Mouse (Mus musculus) liver, embryonic 16.5 days (tissue): Measurements from ENCODE around the gene Olfr427. TPM values are rescaled to one million over a fixed set of nuclear protein-coding genes. Genes with fewer than 3 reads are reported as not detected.
A peak's percentile ranks its signal among the peaks of the same experiment; 100 is the strongest.
"Not testable (repeated sequence)": the region's sequence is repeated elsewhere in the genome, so short reads cannot be mapped to it uniquely, and the experiment has no call there.

Experiments
- ATAC-seq: fragments of 200-750 bp; cut with Nextera tagmentation; 2 replicates; pipeline ENCODE4 v1.8.0; 2017; ENCODE audit warnings: low read depth, mild to moderate bottlenecking, moderate number of reproducible peaks, moderate library complexity
- H3K27ac ChIP-seq: fragments of 300-500 bp; sonication (generic); 2 replicates; pipeline ENCODE4 v1.5.1; 2014; ENCODE audit warnings: mild to moderate bottlenecking, low read length
- H3K27me3 ChIP-seq: fragments of 300-500 bp; sonication (generic); 2 replicates; pipeline ENCODE4 v1.6.1; 2014; ENCODE audit warnings: low read depth, low read length, mixed read lengths; ENCODE audit not compliant: control insufficient read depth, insufficient read depth
- H3K36me3 ChIP-seq: fragments of 300-500 bp; sonication (generic); 2 replicates; pipeline ENCODE4 v1.6.1; 2014; ENCODE audit warnings: mild to moderate bottlenecking; ENCODE audit not compliant: control insufficient read depth, insufficient read depth
- H3K4me1 ChIP-seq: fragments of 300-500 bp; sonication (generic); 2 replicates; pipeline ENCODE4 v1.6.1; 2014; ENCODE audit warnings: low read depth, low read length, mixed read lengths; ENCODE audit not compliant: control insufficient read depth
- H3K4me2 ChIP-seq: fragments of 300-500 bp; sonication (generic); 2 replicates; pipeline ENCODE4 v1.6.1; 2014; ENCODE audit warnings: low read depth, low read length, mixed read lengths
- H3K4me3 ChIP-seq: fragments of 300-500 bp; sonication (generic); 2 replicates; pipeline ENCODE4 v1.5.1; 2014; ENCODE audit warnings: low read depth, mild to moderate bottlenecking, low read length
- H3K9ac ChIP-seq: fragments of 300-500 bp; sonication (generic); 2 replicates; pipeline ENCODE4 v1.6.1; 2014; ENCODE audit warnings: low read depth, low read length
- H3K9me3 ChIP-seq: fragments of 300-500 bp; sonication (generic); replicated peaks from 2 replicates; pipeline ENCODE4 v1.6.1; 2016; ENCODE audit warnings: low read length; ENCODE audit not compliant: control insufficient read depth
- WGBS: fragments of 180-500 bp; shearing (Covaris S2); extraction: QIAGEN DNeasy Blood & Tissue Kit; methylation state at CpG from one replicate; pipeline ENCODE4 v1.1.7; 2014; ENCODE audit not compliant: insufficient replicate concordance; 5-methylcytosine and 5-hydroxymethylcytosine counted together
- polyA plus RNA-seq: library from polyadenylated mRNA; unstranded; fragments of >200 nt; fragmentation: Nextera tagmentation; extraction: Ambion mirVana; gene quantifications from 2 replicates; pipeline ENCODE4 v1.2.1, GENCODE M21; 2015

Gene Olfr427
- not detected in 2 replicates for polyA plus RNA-seq

DNA sequence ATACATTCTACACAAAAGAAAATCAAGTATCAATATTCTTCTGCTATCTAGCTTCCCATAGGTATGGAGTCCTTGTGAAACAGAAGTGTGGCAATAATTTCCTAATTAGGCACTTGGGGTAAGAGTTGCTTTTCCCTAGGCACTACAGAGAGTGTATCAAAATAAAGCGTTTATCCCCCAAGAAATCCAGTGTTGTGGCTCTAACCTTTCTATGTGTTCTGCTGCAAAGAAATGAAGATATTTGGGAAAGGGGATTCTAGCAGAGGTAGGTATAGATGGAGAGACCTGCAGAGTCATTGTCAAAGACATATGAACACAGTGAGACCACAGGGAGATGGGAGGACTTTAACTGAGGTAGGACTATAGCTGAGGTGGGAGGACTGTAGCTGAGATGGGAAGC is at the start of gene Olfr427:
TSS of gene Olfr427 (plus strand) at position 301 of the 400 bp plus-strand sequence.
- no peaks in the 10 kb centered on the region for H3K9me3 ChIP-seq
- H3K27ac ChIP-seq, result no peak within 1 kb of the TSS
- WGBS, result 67% methylated on average over 1 of the region's 1 CpGs
- H3K9ac ChIP-seq, result no peak within 1 kb of the TSS
- H3K4me1 ChIP-seq, result no peaks in the 10 kb centered on the region
- no peaks in the 10 kb centered on the region for H3K36me3 ChIP-seq
- H3K4me2 ChIP-seq, result no peak within 1 kb of the TSS
- H3K4me3 ChIP-seq, result no peak within 1 kb of the TSS
- ATAC-seq, result no peak
- H3K27me3 ChIP-seq, result no peaks in the 10 kb centered on the region

DNA sequence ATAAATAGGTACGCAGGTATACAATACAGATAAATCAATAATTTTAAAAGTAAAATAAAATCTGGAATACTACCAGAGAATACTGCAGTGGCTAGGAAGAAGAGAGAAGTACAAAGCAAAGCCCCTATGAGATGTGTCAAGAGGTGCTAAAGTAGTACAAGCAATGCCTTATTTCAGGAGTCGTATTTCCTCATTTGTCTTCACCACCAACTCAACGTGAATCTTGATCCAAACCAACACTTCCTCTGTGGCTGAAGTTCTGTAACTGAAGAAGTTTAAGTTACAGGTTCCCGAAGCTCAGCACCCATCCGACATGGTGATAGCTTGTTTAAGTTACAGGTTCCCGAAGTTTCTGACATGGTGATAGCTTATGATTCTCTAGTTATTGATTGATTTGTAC is 48.5 kb upstream of the Olfr427 start:
- H3K4me1 ChIP-seq, H3K27me3 ChIP-seq, H3K4me3 ChIP-seq, ATAC-seq, H3K9ac ChIP-seq, H3K27ac ChIP-seq, H3K4me2 ChIP-seq, H3K36me3 ChIP-seq, H3K9me3 ChIP-seq: not testable (repeated sequence)
- WGBS, result 34% methylated on average over 6 of the region's 6 CpGs

DNA sequence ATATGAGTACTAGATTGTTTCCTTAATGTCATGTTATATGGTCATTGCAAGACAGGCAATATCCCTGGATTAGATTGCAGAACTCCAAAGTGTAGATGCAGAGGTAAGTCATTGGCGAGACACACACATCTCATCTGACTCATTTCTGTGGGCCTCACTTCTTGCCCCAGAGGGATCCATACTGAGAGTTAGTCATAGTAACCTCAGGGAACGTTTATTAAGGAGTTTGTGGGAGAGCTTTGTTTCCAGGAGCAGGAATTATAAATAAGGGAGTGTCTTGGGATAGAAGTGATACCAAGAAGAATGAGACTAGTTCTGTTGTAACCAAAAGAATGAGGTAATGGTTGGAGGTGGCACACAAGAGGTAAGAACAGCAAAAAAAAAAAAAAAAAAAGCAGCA is 47.8 kb upstream of the Olfr427 start, which contains the start of gene Olfr432:
TSS of gene Olfr432 (plus strand) at position 313 of the 400 bp plus-strand sequence.
- no peak within 1 kb of the TSS for H3K9ac ChIP-seq
- H3K27ac ChIP-seq, result no peak within 1 kb of the TSS
- H3K4me1 ChIP-seq, result no peaks in the 10 kb centered on the region
- 28% methylated on average over 2 of the region's 2 CpGs for WGBS
- no peaks in the 10 kb centered on the region for H3K27me3 ChIP-seq
- no peak within 1 kb of the TSS for H3K4me3 ChIP-seq
- no peaks in the 10 kb centered on the region for H3K9me3 ChIP-seq
- H3K4me2 ChIP-seq, result no peak within 1 kb of the TSS
- no peaks in the 10 kb centered on the region for H3K36me3 ChIP-seq
- no peak for ATAC-seq

DNA sequence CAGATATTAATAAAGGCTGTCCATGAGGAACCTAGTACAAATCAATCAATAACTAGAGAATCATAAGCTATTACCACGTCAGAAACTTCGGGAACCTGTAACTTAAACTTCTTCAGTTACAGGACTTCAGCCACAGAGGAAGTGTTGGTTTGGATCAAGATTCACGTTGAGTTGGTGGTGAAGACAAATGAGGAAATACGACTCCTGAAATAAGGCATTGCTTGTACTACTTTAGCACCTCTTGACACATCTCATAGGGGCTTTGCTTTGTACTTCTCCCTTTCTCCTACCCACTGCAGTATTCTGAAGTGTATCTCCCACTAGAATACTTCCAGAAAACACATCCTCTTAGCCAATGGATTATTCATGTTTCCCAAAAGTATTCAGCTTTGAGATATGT is 47.3 kb upstream of the Olfr427 start:
- H3K4me1 ChIP-seq, H3K9me3 ChIP-seq: not testable (repeated sequence)

DNA sequence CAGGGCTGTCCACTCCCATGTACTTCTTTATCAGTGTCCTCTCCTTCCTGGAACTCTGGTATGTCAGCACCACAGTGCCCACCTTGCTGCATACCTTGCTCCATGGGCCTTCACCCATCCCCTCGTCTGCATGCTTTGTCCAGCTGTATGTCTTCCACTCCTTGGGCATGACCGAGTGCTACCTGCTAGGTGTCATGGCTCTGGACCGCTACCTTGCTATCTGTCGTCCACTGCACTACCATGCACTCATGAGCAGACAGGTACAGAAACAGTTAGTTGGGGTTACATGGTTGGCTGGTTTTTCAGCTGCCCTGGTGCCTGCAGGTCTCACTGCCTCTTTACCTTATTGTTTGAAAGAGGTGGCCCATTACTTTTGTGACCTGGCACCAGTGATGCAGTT is 46.2 kb upstream of the Olfr427 start:
- no peak overlapping the region for H3K9ac ChIP-seq
- no peak for ATAC-seq
- no peak overlapping the region for H3K4me3 ChIP-seq
- H3K4me1 ChIP-seq, result no peaks in the 10 kb centered on the region
- no peak overlapping the region for H3K4me2 ChIP-seq
- H3K36me3 ChIP-seq, result no peaks in the 10 kb centered on the region
- H3K27me3 ChIP-seq, result no peaks in the 10 kb centered on the region
- no peak overlapping the region for H3K27ac ChIP-seq
- WGBS, result 63% methylated on average over 4 of the region's 4 CpGs
- H3K9me3 ChIP-seq, result no peaks in the 10 kb centered on the region

More for the DNA sequence above, 47.3 kb upstream of the Olfr427 start:
- 15% methylated on average over 4 of the region's 4 CpGs for WGBS
- not testable (repeated sequence) for ATAC-seq, H3K36me3 ChIP-seq, H3K27me3 ChIP-seq, H3K4me2 ChIP-seq, H3K4me3 ChIP-seq, H3K9ac ChIP-seq, H3K27ac ChIP-seq

DNA sequence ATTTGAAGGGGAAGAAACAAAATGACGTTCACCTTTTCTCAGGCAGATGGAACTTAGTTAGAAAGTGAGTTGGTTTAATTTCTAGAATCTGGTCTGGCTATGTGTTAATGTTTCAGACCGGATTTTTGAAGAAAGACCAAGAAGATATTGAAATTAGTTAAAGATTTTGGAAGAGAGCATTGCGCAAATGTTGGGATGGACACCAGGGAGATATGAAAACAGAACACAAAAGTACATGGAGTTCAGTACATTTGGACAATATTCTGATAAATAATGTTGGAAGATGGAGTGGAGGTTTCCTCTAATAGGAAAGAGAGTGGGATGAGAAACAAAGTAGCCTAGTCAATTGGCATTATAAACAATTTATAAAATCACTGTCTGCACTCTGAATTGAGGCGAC is 45.2 kb upstream of the Olfr427 start:
- no peaks in the 10 kb centered on the region for H3K9me3 ChIP-seq
- H3K27ac ChIP-seq, result no peak overlapping the region
- H3K36me3 ChIP-seq, result no peaks in the 10 kb centered on the region
- no peak overlapping the region for H3K4me3 ChIP-seq
- no peak for ATAC-seq
- no peaks in the 10 kb centered on the region for H3K4me1 ChIP-seq
- WGBS, result 60% methylated on average over 4 of the region's 4 CpGs
- H3K27me3 ChIP-seq, result no peaks in the 10 kb centered on the region
- H3K9ac ChIP-seq, result no peak overlapping the region
- no peak overlapping the region for H3K4me2 ChIP-seq

DNA sequence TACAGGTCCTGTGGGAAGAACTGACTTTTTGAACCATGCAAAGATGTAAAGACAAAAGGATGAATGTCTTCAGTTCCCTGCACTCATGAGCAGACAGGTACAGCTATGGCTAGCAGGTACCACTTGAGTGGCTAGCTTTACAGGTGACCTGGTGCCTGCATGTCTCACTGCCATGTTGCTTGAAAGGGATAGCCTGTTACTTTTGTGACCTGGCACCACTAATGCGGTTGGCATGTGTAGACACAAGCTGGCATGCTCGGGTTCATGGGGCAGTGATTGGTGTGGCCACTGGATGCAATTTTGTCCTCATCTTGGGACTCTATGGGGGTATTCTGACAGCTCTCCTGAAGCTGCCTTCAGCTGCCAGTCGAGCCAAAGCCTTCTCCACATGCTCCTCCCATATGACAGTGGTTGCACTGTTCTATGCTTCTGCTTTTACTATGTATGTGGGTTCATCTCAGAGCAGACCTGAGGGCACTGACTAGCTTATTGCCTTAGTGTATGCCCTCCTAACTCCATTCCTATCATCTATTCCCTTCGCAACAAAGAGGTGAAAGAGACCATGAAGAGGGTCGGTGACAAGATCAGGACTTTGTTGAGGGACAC is 44.7 kb upstream of the Olfr427 start:
- 58% methylated on average over 5 of the region's 5 CpGs for WGBS
- no peaks in the 10 kb centered on the region for H3K9me3 ChIP-seq
- no peaks in the 10 kb centered on the region for H3K27me3 ChIP-seq
- H3K4me2 ChIP-seq, result no peak overlapping the region
- no peaks in the 10 kb centered on the region for H3K36me3 ChIP-seq
- ATAC-seq, result peak; percentile 37; the same call in 1 of the 2 replicates
- no peaks in the 10 kb centered on the region for H3K4me1 ChIP-seq
- H3K4me3 ChIP-seq, result no peak overlapping the region
- H3K9ac ChIP-seq, result no peak overlapping the region
- H3K27ac ChIP-seq, result no peak overlapping the region

DNA sequence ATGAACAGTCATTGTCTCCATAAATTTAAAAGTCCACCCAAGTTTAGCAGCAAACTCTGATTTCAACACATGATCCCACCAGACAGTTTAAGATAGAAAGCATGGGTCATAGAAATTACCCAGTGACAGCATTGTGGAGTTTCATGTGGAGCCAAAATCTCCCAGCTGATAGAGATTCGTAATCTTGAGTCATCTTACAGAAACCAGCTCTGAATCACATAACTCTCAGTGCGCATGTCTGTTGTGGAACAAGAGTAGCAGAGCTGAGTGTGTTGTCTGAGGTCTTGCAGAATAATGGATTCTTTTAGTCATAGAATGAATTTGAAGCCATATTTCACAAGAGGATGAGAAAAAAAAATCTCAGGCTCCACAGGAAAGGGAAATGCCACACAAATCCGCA is 43.7 kb upstream of the Olfr427 start:
- no peak overlapping the region for H3K4me2 ChIP-seq
- ATAC-seq, result no peak
- no peaks in the 10 kb centered on the region for H3K9me3 ChIP-seq
- H3K4me3 ChIP-seq, result no peak overlapping the region
- 60% methylated on average over 3 of the region's 3 CpGs for WGBS
- no peaks in the 10 kb centered on the region for H3K4me1 ChIP-seq
- no peaks in the 10 kb centered on the region for H3K27me3 ChIP-seq
- no peak overlapping the region for H3K27ac ChIP-seq
- no peak overlapping the region for H3K9ac ChIP-seq
- H3K36me3 ChIP-seq, result no peaks in the 10 kb centered on the region

DNA sequence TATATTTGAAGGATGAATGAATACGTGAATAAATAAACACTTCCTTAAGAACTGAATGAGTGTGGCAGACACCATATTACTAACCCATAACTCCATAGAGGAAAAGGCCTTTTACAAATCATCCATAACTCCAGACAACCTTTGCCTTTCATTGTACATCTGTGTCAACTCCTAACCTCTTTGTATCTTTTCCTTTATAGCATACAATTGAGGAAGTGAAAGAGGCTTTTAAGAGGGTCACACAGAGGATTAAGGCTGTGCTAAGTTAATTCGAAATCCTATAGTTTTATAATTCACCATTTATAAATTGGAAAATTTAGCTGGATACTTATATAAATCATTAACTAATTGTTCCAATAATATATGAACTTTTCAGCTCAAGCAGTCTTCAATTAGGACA is 41.4 kb upstream of the Olfr427 start:
- H3K36me3 ChIP-seq, result no peaks in the 10 kb centered on the region
- H3K27me3 ChIP-seq, result no peaks in the 10 kb centered on the region
- no peak overlapping the region for H3K27ac ChIP-seq
- H3K4me2 ChIP-seq, result no peak overlapping the region
- ATAC-seq, result no peak
- WGBS, result 56% methylated on average over 2 of the region's 2 CpGs
- no peaks in the 10 kb centered on the region for H3K4me1 ChIP-seq
- H3K9ac ChIP-seq, result no peak overlapping the region
- H3K9me3 ChIP-seq, result no peaks in the 10 kb centered on the region
- H3K4me3 ChIP-seq, result no peak overlapping the region
